Mouse (Mus musculus): ENCODE results near the gene Shisa8.
"Not testable (repeated sequence)": the region's sequence is repeated elsewhere in the genome, so short reads cannot be mapped to it uniquely, and the experiment has no call there.

Gene Shisa8
- long read RNA-seq, experiment 1, partial matches to known transcripts, result 0 of 1 reads
- long read RNA-seq, experiment 1, other reads (novel, unspliced or antisense), result 0 of 1 reads
- long read RNA-seq, experiment 2, result 0 reads

GRCm38 (mm10) chr15:82212752-82213063 is at the start of gene Shisa8:
Gene Shisa8, minus strand, starts transcription at chr15:82212815.
- intact Hi-C loops (cut with DNase I), result no loop called here

DNA sequence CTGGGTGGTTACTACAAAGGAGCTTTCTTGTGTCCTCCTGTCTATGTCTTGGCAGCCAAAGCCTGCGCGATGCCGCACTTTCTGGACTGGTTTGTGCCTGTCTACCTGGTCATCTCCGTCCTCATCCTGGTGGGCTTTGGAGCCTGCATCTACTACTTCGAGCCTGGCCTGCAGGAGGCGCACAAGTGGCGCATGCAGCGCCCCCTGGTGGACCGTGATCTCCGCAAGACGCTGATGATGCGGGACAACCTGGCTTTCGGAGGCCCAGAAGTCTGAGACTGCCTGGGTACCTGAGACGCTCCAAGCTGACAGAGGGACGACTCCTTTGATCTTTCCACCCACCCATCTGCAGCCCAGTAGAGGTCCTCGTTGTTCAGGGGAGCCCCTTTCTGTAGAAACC is 46.9 kb upstream of the Shisa8 start:
- intact Hi-C loops (cut with DNase I), result no loop called here

- intact Hi-C loops (cut with DNase I), result no loop called here
These were observed 43.3 kb upstream of the Shisa8 start for GRCm38 (mm10) chr15:82255944-82256383.

- intact Hi-C loops (cut with DNase I), result no loop called here
These were observed 42.6 kb upstream of the Shisa8 start for GRCm38 (mm10) chr15:82255248-82255647.

DNA sequence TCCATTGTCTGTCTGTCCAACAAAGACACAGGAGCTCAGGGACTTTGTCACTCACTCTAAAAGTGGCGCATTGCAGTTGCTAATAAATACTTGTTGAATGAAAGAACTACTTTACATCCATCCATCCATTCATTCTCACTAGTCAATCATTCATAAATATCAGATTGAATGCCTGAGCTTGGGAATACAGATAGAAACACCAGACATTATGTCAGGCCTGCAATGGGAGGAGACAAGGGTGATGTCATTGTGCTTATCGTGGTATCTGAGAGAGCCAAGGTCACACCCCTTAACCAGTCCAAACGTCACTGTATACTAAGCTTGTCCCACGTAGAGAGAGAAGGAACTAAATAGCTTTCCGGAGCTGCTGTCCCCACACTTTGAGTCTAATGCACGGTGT is 39.5 kb upstream of the Shisa8 start, which contains the start of gene 1500009C09Rik:
Gene 1500009C09Rik (plus strand): TSS at position 301 of the 400 bp plus-strand sequence.
- intact Hi-C loops (cut with DNase I), result no loop called here

DNA sequence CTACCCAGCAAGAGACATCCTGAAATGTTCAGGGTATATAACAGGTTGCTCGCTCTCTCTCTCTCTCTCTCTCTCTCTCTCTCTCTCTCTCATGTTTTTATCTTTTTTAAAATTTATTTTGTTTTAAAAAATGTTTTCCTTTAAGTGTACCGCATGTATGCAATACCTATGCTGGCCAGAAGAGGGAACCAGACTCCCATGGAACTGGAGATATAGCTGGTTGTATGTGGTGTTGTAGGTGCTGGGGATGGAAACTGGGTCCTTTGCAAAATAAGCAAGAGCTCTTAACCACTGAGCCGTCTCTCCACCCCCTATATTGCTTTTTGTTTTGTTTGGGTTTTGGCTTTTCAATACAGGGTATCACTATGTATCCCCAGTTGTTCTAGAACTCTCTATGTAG is 39.0 kb upstream of the Shisa8 start:
- intact Hi-C loops (cut with DNase I), result no loop called here

DNA sequence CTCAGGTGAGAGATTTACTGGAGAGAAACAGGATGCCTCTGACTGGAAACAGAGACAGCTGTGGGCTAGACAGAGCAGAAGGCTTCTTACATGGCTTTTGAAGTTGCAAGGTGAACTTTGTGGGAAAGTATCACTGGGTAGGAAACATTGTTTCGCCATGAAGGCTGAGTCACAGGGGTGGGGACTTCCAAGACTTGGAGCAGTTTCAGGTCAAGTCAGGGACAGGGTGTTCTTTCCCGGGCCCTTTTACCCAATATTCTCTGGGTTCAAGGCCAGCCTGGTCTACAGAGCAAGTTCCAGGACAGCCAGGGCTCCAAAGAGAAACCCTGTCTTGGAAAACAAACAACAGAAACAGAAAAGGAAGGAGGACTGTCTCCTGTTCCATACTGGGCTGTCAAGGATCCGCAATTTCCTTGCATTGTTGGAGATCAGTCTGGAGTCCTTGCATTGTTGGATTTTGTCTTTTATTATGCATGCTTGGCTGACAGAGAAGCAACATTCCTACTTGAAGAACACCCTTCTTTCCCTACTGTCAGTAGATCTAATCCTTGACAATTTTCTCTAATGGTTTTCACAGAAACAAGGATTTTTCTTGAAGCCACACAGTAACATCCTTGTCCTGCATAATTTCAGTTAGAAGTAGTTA is 34.6 kb upstream of the Shisa8 start:
- intact Hi-C loops (cut with DNase I), result no loop called here

GRCm38 (mm10) chr15:82244805-82245161 is 32.2 kb upstream of the Shisa8 start:
- intact Hi-C loops (cut with DNase I), result not testable (repeated sequence)

DNA sequence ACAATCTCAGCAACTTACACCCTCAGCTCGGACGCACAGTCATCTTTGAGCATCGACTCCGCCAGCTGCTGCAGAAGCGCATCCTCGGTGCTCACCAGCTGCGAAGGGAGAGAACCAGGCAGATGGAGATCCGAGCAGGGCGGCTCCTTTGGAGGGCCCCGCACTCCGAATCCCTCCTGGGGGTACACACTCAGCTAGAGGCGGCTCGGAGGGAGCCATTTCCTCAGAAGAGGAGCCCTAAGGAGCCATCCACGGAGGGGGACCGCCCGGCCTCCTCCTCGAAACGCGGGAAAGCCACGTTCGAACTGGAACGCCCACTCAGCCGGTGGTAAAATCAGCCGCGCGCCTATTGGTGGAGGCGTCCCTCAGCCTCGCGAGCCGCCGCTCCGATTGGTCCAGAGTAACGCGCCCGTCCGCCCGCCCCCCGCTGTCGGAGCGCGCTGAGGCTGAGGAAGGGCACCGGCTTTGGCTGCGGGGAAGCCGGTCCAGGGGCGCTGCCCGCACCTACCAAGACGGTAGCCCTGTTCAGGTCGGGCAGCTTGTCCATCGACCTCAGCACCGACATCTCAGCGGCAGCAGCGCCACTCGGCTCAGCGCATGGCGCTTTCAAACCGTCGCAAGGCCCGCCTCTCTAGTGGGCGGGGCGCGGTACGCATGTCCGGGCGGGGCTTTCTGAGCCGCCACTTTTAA is 31.6 kb upstream of the Shisa8 start, which contains the start of gene Cenpm:
Gene Cenpm (minus strand): TSS at position 634 of the 690 bp plus-strand sequence.
- intact Hi-C loops (cut with DNase I), result no loop called here

- intact Hi-C loops (cut with DNase I), result no loop called here
These were observed 31.1 kb upstream of the Shisa8 start for GRCm38 (mm10) chr15:82243742-82244114.

- intact Hi-C loops (cut with DNase I), result no loop called here
These were observed 30.7 kb upstream of the Shisa8 start for GRCm38 (mm10) chr15:82243311-82243710.

GRCm38 (mm10) chr15:82236565-82236964 is 23.9 kb upstream of the Shisa8 start:
- intact Hi-C loops (cut with DNase I), result loop anchor here (1.0 kb wide), 2 partner anchors 98 to 171 kb away; no protein-coding TSS in a partner anchor

GRCm38 (mm10) chr15:82235661-82236060 is 23.0 kb upstream of the Shisa8 start:
- intact Hi-C loops (cut with DNase I), result loop anchor here (1.0 kb wide), 2 partner anchors 97 to 170 kb away; no protein-coding TSS in a partner anchor

DNA sequence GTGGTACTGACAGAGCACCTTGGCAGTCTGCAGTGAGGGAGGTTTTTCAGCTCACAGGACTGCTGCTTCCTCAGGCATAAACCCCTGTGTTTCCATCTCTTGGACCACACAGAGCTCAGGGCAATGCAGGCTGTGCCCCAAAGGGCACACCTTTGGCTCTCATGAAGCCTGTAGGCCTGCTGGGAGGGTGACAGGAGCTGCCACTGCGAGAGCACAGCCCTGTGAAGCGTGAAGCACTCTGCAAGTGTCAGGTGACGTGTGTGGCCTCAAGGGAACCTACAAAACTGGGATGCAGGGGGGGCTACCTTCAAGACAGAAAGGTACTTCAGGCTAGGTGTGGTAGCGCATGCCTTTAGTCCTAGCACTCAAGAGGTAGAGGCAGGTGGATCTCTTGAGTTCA is 20.0 kb upstream of the Shisa8 start:
- intact Hi-C loops (cut with DNase I), result no loop called here

DNA sequence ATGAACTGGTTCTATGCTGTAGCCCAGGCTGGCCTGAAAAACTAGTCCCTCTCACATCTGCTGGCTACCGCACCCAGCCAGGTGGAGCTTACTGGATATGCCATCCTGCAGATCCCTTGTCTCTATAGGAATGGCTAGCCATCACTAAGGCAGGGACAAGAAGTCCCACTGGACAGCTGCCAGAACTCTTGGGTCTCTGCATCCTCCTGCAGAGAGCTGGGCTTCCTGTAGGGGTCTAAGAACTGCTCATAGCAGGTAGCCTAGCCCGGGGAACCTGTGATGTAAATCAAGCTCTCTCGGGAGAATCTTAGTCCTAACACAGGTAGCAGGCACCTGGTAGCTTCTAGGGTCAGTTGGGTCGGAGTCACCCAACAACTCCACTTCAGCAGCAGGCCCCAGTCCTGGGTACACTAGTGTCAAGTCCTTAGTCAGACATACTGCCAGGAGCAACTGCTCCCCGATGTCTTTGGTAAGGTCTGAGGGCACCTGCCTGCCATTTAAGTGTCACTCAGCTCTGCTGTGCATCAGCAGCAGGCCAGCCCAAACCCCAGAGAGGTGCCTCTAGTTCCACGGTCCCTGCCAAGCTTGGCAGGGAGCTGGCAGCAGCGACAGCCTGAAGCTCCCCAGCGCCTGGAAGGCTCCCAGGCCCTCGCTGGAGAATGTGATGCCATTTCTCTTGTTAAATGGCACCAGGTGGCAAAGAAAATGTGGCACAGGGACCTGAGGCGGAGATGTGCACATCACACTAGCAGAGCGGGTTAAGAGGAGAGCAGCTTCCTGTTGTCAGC is 19.2 kb upstream of the Shisa8 start:
- intact Hi-C loops (cut with DNase I), result no loop called here

GRCm38 (mm10) chr15:82231100-82231499 is 18.5 kb upstream of the Shisa8 start:
- intact Hi-C loops (cut with DNase I), result no loop called here

- intact Hi-C loops (cut with DNase I), result no loop called here
These were observed 17.5 kb upstream of the Shisa8 start for GRCm38 (mm10) chr15:82230098-82230611.

GRCm38 (mm10) chr15:82229542-82230045 is 17.0 kb upstream of the Shisa8 start:
- intact Hi-C loops (cut with DNase I), result no loop called here

- intact Hi-C loops (cut with DNase I), result no loop called here
These were observed 13.2 kb upstream of the Shisa8 start for GRCm38 (mm10) chr15:82225769-82226168.

GRCm38 (mm10) chr15:82224602-82225215 is 12.1 kb upstream of the Shisa8 start:
- intact Hi-C loops (cut with DNase I), result no loop called here
